Mouse (Mus musculus) embryonic fibroblast, embryonic 13.5 days (primary cell): ENCODE measurements around the gene Gm28778.

Experiments used
- CTCF ChIP-seq: IDR thresholded peaks from 2 replicates; pipeline ENCODE4 v1.5.1; 2011; ENCODE audit warnings: mild to moderate bottlenecking, control low read depth, low read length, moderate library complexity, borderline replicate concordance; ENCODE audit not compliant: insufficient read depth
- POLR2A ChIP-seq: IDR thresholded peaks from 2 replicates; pipeline ENCODE4 v1.6.1; 2011; ENCODE audit warnings: low read depth, mild to moderate bottlenecking, control low read depth, low read length, moderate library complexity

GRCm38 (mm10) chr1:53269901-53270300 is 27.0 kb upstream of the Gm28778 start:
- TF ChIP-seq CTCF (no peak), POLR2A (no peak)
